Mouse (Mus musculus) liver, adult 2 months (tissue): ENCODE data around the gene Pex11a. TPM values are rescaled to one million over a fixed set of nuclear protein-coding genes. Genes with fewer than 3 reads are reported as not detected.

Experiments
- DNase-seq: peaks from one replicate; pipeline ENCODE4 v3.0.0-alpha.2; 2011; ENCODE audit warnings: low read depth, low spot score; ENCODE audit errors: extremely low read depth
- H3K27ac ChIP-seq: fragments of 200-500 bp; replicated peaks from 2 replicates; pipeline ENCODE4 v1.5.1; 2012; ENCODE audit warnings: low read depth, mild to moderate bottlenecking, control low read depth, inconsistent platforms, low read length; ENCODE audit not compliant: insufficient read depth
- H3K27me3 ChIP-seq: fragments of 200-500 bp; 2 replicates; pipeline ENCODE4 v1.6.1; 2012; ENCODE audit warnings: mild to moderate bottlenecking, moderate library complexity, low read length, inconsistent platforms; ENCODE audit not compliant: control insufficient read depth, insufficient read depth
- H3K36me3 ChIP-seq: fragments of 200-500 bp; 2 replicates; pipeline ENCODE4 v1.6.1; 2012; ENCODE audit warnings: low read length, inconsistent platforms; ENCODE audit not compliant: control insufficient read depth, insufficient read depth
- H3K4me1 ChIP-seq: fragments of 200-500 bp; 2 replicates; pipeline ENCODE4 v1.6.1; 2011; ENCODE audit warnings: low read length; ENCODE audit not compliant: control insufficient read depth, insufficient read depth
- H3K4me3 ChIP-seq: fragments of 200-500 bp; 2 replicates; pipeline ENCODE4 v1.5.1; 2011; ENCODE audit warnings: low read depth, mild to moderate bottlenecking, control low read depth, low read length, moderate library complexity; ENCODE audit not compliant: insufficient read depth
- H3K79me2 ChIP-seq: fragments of 200-500 bp; 2 replicates; pipeline ENCODE4 v1.6.1; 2012; ENCODE audit warnings: inconsistent platforms, mild to moderate bottlenecking, low read length, moderate library complexity; ENCODE audit not compliant: control insufficient read depth, insufficient read depth
- H3K9ac ChIP-seq: fragments of 200-500 bp; 2 replicates; pipeline ENCODE4 v1.6.1; 2012; ENCODE audit warnings: low read depth, mild to moderate bottlenecking, control low read depth, inconsistent platforms, low read length
- CTCF ChIP-seq: fragments of 200-500 bp; IDR thresholded peaks from 2 replicates; pipeline ENCODE4 v1.5.1; 2011; ENCODE audit warnings: low read depth, low read length, control low read depth
- POLR2A ChIP-seq: fragments of 200-500 bp; IDR thresholded peaks from 2 replicates; pipeline ENCODE4 v1.6.1; 2011; ENCODE audit warnings: low read length, control low read depth; ENCODE audit not compliant: insufficient read depth; ENCODE audit errors: extremely low read depth
- WGBS: fragments of 180-500 bp; shearing (Covaris S2); methylation state at CpG from one replicate; pipeline ENCODE4 v1.1.7; 2018; 5-methylcytosine and 5-hydroxymethylcytosine counted together
- polyA plus RNA-seq: library from polyadenylated mRNA; depleted of rRNA; stranded (reverse); fragments of >200 nt; gene quantifications from 2 replicates; pipeline ENCODE4 v1.2.3, GENCODE M21; 2012
- total RNA-seq: library from RNA; depleted of rRNA; stranded (reverse); fragments of >200 nt; gene quantifications from 2 replicates; pipeline ENCODE4 v1.2.3, GENCODE M21; 2014

The Pex11a gene
- total and polyA plus RNA-seq, 2 experiments, result 17.2 to 40.3 TPM

GRCm38 (mm10) chr7:79744585-79744984 is 1.7 kb upstream of the Pex11a start:
- H3K27ac ChIP-seq, result no peak overlapping the region
- no peak for DNase-seq
- H3K4me3 ChIP-seq, result no peak overlapping the region
- H3K9ac ChIP-seq, result no peak overlapping the region
- 84% methylated on average over 5 of the region's 5 CpGs for WGBS
- no peaks in the 10 kb centered on the region for H3K27me3 ChIP-seq
- H3K36me3 ChIP-seq, result peaks cover 5% of the 10 kb centered on the region; the same call in 1 of the 2 replicates
- no peaks in the 10 kb centered on the region for H3K79me2 ChIP-seq
- TF ChIP-seq CTCF, result no peak
- TF ChIP-seq POLR2A, result no peak
- no peaks in the 10 kb centered on the region for H3K4me1 ChIP-seq

GRCm38 (mm10) chr7:79744051-79744450 is 1.1 kb upstream of the Pex11a start:
- TF ChIP-seq CTCF, result no peak
- no peak for TF ChIP-seq POLR2A
- H3K4me3 ChIP-seq, result no peak overlapping the region
- no peak overlapping the region for H3K9ac ChIP-seq
- DNase-seq, result no peak
- H3K27me3 ChIP-seq, result no peaks in the 10 kb centered on the region
- H3K79me2 ChIP-seq, result no peaks in the 10 kb centered on the region
- 91% methylated on average over 9 of the region's 9 CpGs for WGBS
- no peak overlapping the region for H3K27ac ChIP-seq
- peaks cover 9% of the 10 kb centered on the region; the same call in 1 of the 2 replicates for H3K36me3 ChIP-seq
- no peaks in the 10 kb centered on the region for H3K4me1 ChIP-seq

GRCm38 (mm10) chr7:79742277-79742658 is 663 bp downstream of the Pex11a start:
- 4% methylated on average over 11 of the region's 11 CpGs for WGBS
- TF ChIP-seq CTCF, result no peak
- no peak for TF ChIP-seq POLR2A
- peak overlapping the region; percentile 88 for H3K27ac ChIP-seq

GRCm38 (mm10) chr7:79740279-79740678 is 2.7 kb downstream of the Pex11a start:
- peaks cover 30% of the 10 kb centered on the region; the same call in 1 of the 2 replicates for H3K36me3 ChIP-seq
- peak; percentile 66 for DNase-seq
- TF ChIP-seq CTCF (no peak), POLR2A (no peak)

More at GRCm38 (mm10) chr7:79742277-79742658, 663 bp downstream of the Pex11a start:
- peak; percentile 77 for DNase-seq
- peaks cover 19% of the 10 kb centered on the region; the same call in 1 of the 2 replicates for H3K36me3 ChIP-seq
- no peaks in the 10 kb centered on the region for H3K79me2 ChIP-seq
- no peaks in the 10 kb centered on the region for H3K27me3 ChIP-seq
- peak overlapping the region; percentile 94 for H3K4me3 ChIP-seq
- no peaks in the 10 kb centered on the region; the same call in 1 of the 2 replicates for H3K4me1 ChIP-seq
- peak overlapping the region; percentile 93 for H3K9ac ChIP-seq

GRCm38 (mm10) chr7:79738913-79739312 is 4.0 kb downstream of the Pex11a start:
- no peaks in the 10 kb centered on the region for H3K27me3 ChIP-seq
- H3K4me3 ChIP-seq, result no peak overlapping the region
- H3K36me3 ChIP-seq, result peaks cover 30% of the 10 kb centered on the region; the same call in 1 of the 2 replicates
- no peak overlapping the region for H3K9ac ChIP-seq
- WGBS, result 99% methylated on average over 2 of the region's 2 CpGs
- peaks cover 16% of the 10 kb centered on the region for H3K4me1 ChIP-seq
- no peak for DNase-seq
- no peak overlapping the region for H3K27ac ChIP-seq
- TF ChIP-seq CTCF (no peak), POLR2A (no peak)
- H3K79me2 ChIP-seq, result no peaks in the 10 kb centered on the region

More at GRCm38 (mm10) chr7:79740279-79740678, 2.7 kb downstream of the Pex11a start:
- Histone ChIP-seq H3K4me3 (no peak overlapping the region), H3K9ac (no peak overlapping the region), H3K27ac (no peak overlapping the region), H3K27me3 (no peaks in the 10 kb centered on the region), H3K4me1 (peaks cover 4% of the 10 kb centered on the region), H3K79me2 (no peaks in the 10 kb centered on the region)
- WGBS, result 59% methylated on average over 4 of the region's 4 CpGs

GRCm38 (mm10) chr7:79736511-79736910 is 6.4 kb downstream of the Pex11a start:
- Histone ChIP-seq H3K4me3 (no peak overlapping the region), H3K36me3 (peaks cover 30% of the 10 kb centered on the region; the same call in 1 of the 2 replicates), H3K27ac (no peak overlapping the region; the same call in 1 of the 2 replicates), H3K9ac (no peak overlapping the region), H3K4me1 (peaks cover 16% of the 10 kb centered on the region), H3K27me3 (no peaks in the 10 kb centered on the region), H3K79me2 (no peaks in the 10 kb centered on the region)
- TF ChIP-seq POLR2A, result no peak
- TF ChIP-seq CTCF, result no peak
- WGBS, result 61% methylated on average over 14 of the region's 14 CpGs
- DNase-seq, result peak; percentile 86
